Mouse (Mus musculus) ES-E14 (cell line): ENCODE data around the gene Osbpl8.

ENCODE experiments used
- CHD2 ChIP-seq: IDR thresholded peaks from 2 replicates; pipeline ENCODE4 v1.6.1; 2014; ENCODE audit warnings: mild to moderate bottlenecking, low read depth, low read length, inconsistent platforms
- HCFC1 ChIP-seq: IDR thresholded peaks from 2 replicates; pipeline ENCODE4 v1.6.1; 2012; ENCODE audit warnings: low read length, inconsistent platforms, borderline replicate concordance; ENCODE audit not compliant: insufficient read depth
- MAFK ChIP-seq: IDR thresholded peaks from 2 replicates; pipeline ENCODE4 v1.6.1; 2014; ENCODE audit warnings: mild to moderate bottlenecking, low read depth, low read length, inconsistent platforms; ENCODE audit not compliant: insufficient read depth
- ZC3H11A ChIP-seq: IDR thresholded peaks from 2 replicates; pipeline ENCODE4 v1.6.1; 2012; ENCODE audit warnings: low read depth, mild to moderate bottlenecking, inconsistent platforms, low read length, borderline replicate concordance
- ZNF384 ChIP-seq: IDR thresholded peaks from 2 replicates; pipeline ENCODE4 v1.6.1; 2012; ENCODE audit warnings: low read depth, low read length, inconsistent platforms

- TF ChIP-seq CHD2, result no peak
- TF ChIP-seq ZC3H11A, result no peak
- TF ChIP-seq MAFK, result no peak
- no peak for TF ChIP-seq ZNF384
- TF ChIP-seq HCFC1, result no peak
Measured at GRCm38 (mm10) chr10:111327957-111328356, 163.4 kb downstream of the Osbpl8 start.
